Mouse (Mus musculus) heart, postnatal 25 days (tissue): ENCODE data around the gene Mtmr14. TPM values are rescaled to one million over a fixed set of nuclear protein-coding genes. Genes with fewer than 3 reads are reported as not detected.

Source experiments
- DNase-seq: peaks from one replicate; pipeline ENCODE4 v3.0.0; 2022; ENCODE audit warnings: low spot score
- intact Hi-C: fragments of 180-260 bp; cut with DNase I; formaldehyde crosslinking; loops from one replicate; pipeline ENCODE4 v1.15.1; 2025
- total RNA-seq, 2 experiments: library from RNA; stranded (reverse); gene quantifications; 2 replicates each; pipeline ENCODE4 v1.2.3; 2021

The Mtmr14 gene
- total RNA-seq, 2 experiments from 2014 or later, result 13.1 to 15.4 TPM

GRCm38 (mm10) chr6:113267988-113268387, 30.3 kb downstream of the Mtmr14 start:
- intact Hi-C loops, result no loop called here
- DNase-seq, result no peak

- DNase-seq, result no peak
Observed at GRCm38 (mm10) chr6:113272365-113272764, 34.7 kb downstream of the Mtmr14 start.

GRCm38 (mm10) chr6:113276846-113277245, 39.2 kb downstream of the Mtmr14 start:
- intact Hi-C loops, result no loop called here

More at GRCm38 (mm10) chr6:113272365-113272764, 34.7 kb downstream of the Mtmr14 start:
- intact Hi-C loops, result no loop called here

GRCm38 (mm10) chr6:113281676-113282075, 44.0 kb downstream of the Mtmr14 start:
- intact Hi-C loops, result no loop called here

More at GRCm38 (mm10) chr6:113276846-113277245, 39.2 kb downstream of the Mtmr14 start:
- no peak for DNase-seq

GRCm38 (mm10) chr6:113282101-113282802, 44.6 kb downstream of the Mtmr14 start, which contains the start of gene Cpne9:
Gene Cpne9 (plus strand): TSS chr6:113282307.
- intact Hi-C loops, result no loop called here
- DNase-seq, result no peak

More at GRCm38 (mm10) chr6:113281676-113282075, 44.0 kb downstream of the Mtmr14 start:
- no peak for DNase-seq

- no peak for DNase-seq
- intact Hi-C loops, result no loop called here
Observed at GRCm38 (mm10) chr6:113282969-113283368, 45.3 kb downstream of the Mtmr14 start.

GRCm38 (mm10) chr6:113283500-113283899, 45.9 kb downstream of the Mtmr14 start:
- intact Hi-C loops, result no loop called here
- no peak for DNase-seq

GRCm38 (mm10) chr6:113284931-113285330, 47.3 kb downstream of the Mtmr14 start:
- DNase-seq, result no peak
- intact Hi-C loops, result no loop called here

GRCm38 (mm10) chr6:113286316-113286715, 48.7 kb downstream of the Mtmr14 start:
- intact Hi-C loops, result no loop called here

GRCm38 (mm10) chr6:113287236-113287635, 49.6 kb downstream of the Mtmr14 start:
- DNase-seq, result no peak
- intact Hi-C loops, result no loop called here

More at GRCm38 (mm10) chr6:113286316-113286715, 48.7 kb downstream of the Mtmr14 start:
- no peak for DNase-seq

GRCm38 (mm10) chr6:113289346-113289745, 51.7 kb downstream of the Mtmr14 start:
- DNase-seq, result no peak
- intact Hi-C loops, result no loop called here

GRCm38 (mm10) chr6:113290346-113290745, 52.7 kb downstream of the Mtmr14 start:
- DNase-seq, result no peak
- intact Hi-C loops, result no loop called here

GRCm38 (mm10) chr6:113292938-113293337, 55.3 kb downstream of the Mtmr14 start:
- DNase-seq, result no peak
- intact Hi-C loops, result no loop called here

GRCm38 (mm10) chr6:113296046-113296445, 58.4 kb downstream of the Mtmr14 start:
- no peak for DNase-seq
- intact Hi-C loops, result no loop called here

GRCm38 (mm10) chr6:113296639-113297038, 59.0 kb downstream of the Mtmr14 start:
- intact Hi-C loops, result no loop called here
- DNase-seq, result no peak

GRCm38 (mm10) chr6:113301350-113301749, 63.7 kb downstream of the Mtmr14 start:
- intact Hi-C loops, result loop anchor here (5.0 to 10.0 kb wide), 5 partner anchors 64 to 604 kb away; partner anchors contain the start of genes Mtmr14, Rad18 and Setd5
- no peak for DNase-seq

- intact Hi-C loops, result loop anchor here (5.0 to 10.0 kb wide), 5 partner anchors 65 to 605 kb away; partner anchors contain the start of genes Mtmr14, Rad18 and Setd5
- DNase-seq, result no peak
Observed at GRCm38 (mm10) chr6:113302258-113302657, 64.6 kb downstream of the Mtmr14 start.

GRCm38 (mm10) chr6:113306322-113306985, 68.8 kb downstream of the Mtmr14 start:
- peak; percentile 100 for DNase-seq
- intact Hi-C loops, result loop anchor here (5.0 to 10.0 kb wide), 2 partner anchors 232 to 259 kb away; partner anchors contain the start of genes Setd5 and Thumpd3

GRCm38 (mm10) chr6:113306986-113307349, 69.3 kb downstream of the Mtmr14 start, which contains the start of gene Brpf1:
Gene Brpf1 (plus strand): TSS chr6:113307137.
- DNase-seq, result no peak
- intact Hi-C loops, result loop anchor here (1.0 to 10.0 kb wide), 3 partner anchors 17 to 260 kb away; partner anchors contain the start of genes Setd5 and Thumpd3

GRCm38 (mm10) chr6:113307481-113308121, 70.0 kb downstream of the Mtmr14 start:
- intact Hi-C loops, result loop anchor here (1.0 to 10.0 kb wide), 3 partner anchors 17 to 260 kb away; partner anchors contain the start of genes Setd5 and Thumpd3
- peak; percentile 27 for DNase-seq
